Mouse (Mus musculus) lung, postnatal 0 days (tissue): ENCODE measurements around the gene Ntn5. TPM values are rescaled to one million over a fixed set of nuclear protein-coding genes. Genes with fewer than 3 reads are reported as not detected.

Source experiments
- ATAC-seq: fragments of 200-750 bp; cut with Nextera tagmentation; 2 replicates; pipeline ENCODE4 v1.8.0; 2017; ENCODE audit warnings: moderate library complexity
- DNase-seq: peaks from one replicate; pipeline ENCODE4 v3.0.0-alpha.2; 2016; ENCODE audit warnings: low spot score
- H3K27ac ChIP-seq: fragments of 300-500 bp; sonication (generic); 2 replicates; pipeline ENCODE4 v1.5.1; 2014; ENCODE audit warnings: antibody characterized with exemption, mild to moderate bottlenecking, low read length, mixed read lengths
- H3K27me3 ChIP-seq: fragments of 300-500 bp; sonication (generic); replicated peaks from 2 replicates; pipeline ENCODE4 v1.6.1; 2014; ENCODE audit warnings: low read length, mixed read lengths; ENCODE audit not compliant: insufficient read depth
- H3K36me3 ChIP-seq: fragments of 300-500 bp; sonication (generic); 2 replicates; pipeline ENCODE4 v1.6.1; 2014; ENCODE audit warnings: low read length, mixed read lengths; ENCODE audit not compliant: insufficient read depth
- H3K4me1 ChIP-seq: fragments of 300-500 bp; sonication (generic); 2 replicates; pipeline ENCODE4 v1.6.1; 2014; ENCODE audit warnings: antibody characterized with exemption, low read depth, low read length, mixed read lengths; ENCODE audit not compliant: insufficient read depth
- H3K4me2 ChIP-seq: fragments of 300-500 bp; sonication (generic); replicated peaks from 2 replicates; pipeline ENCODE4 v1.6.1; 2014; ENCODE audit warnings: low read depth, mild to moderate bottlenecking, low read length, moderate library complexity, mixed read lengths
- H3K4me3 ChIP-seq: fragments of 300-500 bp; sonication (generic); 2 replicates; pipeline ENCODE4 v1.5.1; 2014; ENCODE audit warnings: low read depth, low read length
- H3K9ac ChIP-seq: fragments of 300-500 bp; sonication (generic); replicated peaks from 2 replicates; pipeline ENCODE4 v1.6.1; 2014; ENCODE audit warnings: low read depth, mild to moderate bottlenecking
- H3K9me3 ChIP-seq: fragments of 300-500 bp; sonication (generic); 2 replicates; pipeline ENCODE4 v1.6.1; 2016; ENCODE audit warnings: low read length, mixed read lengths
- CTCF ChIP-seq: IDR thresholded peaks from 2 replicates; pipeline ENCODE4 v1.5.1; 2016; ENCODE audit warnings: antibody characterized with exemption, mild to moderate bottlenecking
- EP300 ChIP-seq: IDR thresholded peaks from 2 replicates; pipeline ENCODE4 v1.6.1; 2016; ENCODE audit warnings: antibody characterized with exemption, mild to moderate bottlenecking, control low read depth
- WGBS: fragments of 180-500 bp; shearing (Covaris S2); extraction: QIAGEN DNeasy Blood & Tissue Kit; methylation state at CpG from one replicate; pipeline ENCODE4 v1.1.7; 2014; 5-methylcytosine and 5-hydroxymethylcytosine counted together
- polyA plus RNA-seq: library from polyadenylated mRNA; unstranded; fragments of >200 nt; fragmentation: Nextera tagmentation; extraction: Ambion mirVana; gene quantifications from 2 replicates; pipeline ENCODE4 v1.2.1, GENCODE M21; 2015

Gene Ntn5
- polyA plus RNA-seq, 1 experiment from 2014 or later: 2.4 TPM

GRCm38 (mm10) chr7:45713881-45714520 is 30.2 kb downstream of the Ntn5 start:
- Histone ChIP-seq H3K4me1 (peaks cover 15% of the 10 kb centered on the region), H3K9ac (0 out of 2 replicates have a peak overlapping the region, but pooled peaks have one; percentile 75), H3K4me2 (peak overlapping the region; percentile 90), H3K27ac (peak overlapping the region; percentile 83; the same call in 1 of the 2 replicates), H3K27me3 (no peaks in the 10 kb centered on the region), H3K9me3 (no peaks in the 10 kb centered on the region), H3K4me3 (no peak overlapping the region), H3K36me3 (peaks cover 17% of the 10 kb centered on the region)
- ATAC-seq (no peak), DNase-seq (no peak)
- TF ChIP-seq EP300 (no peak), CTCF (no peak)
- 80% methylated on average over 6 of the region's 6 CpGs for WGBS

GRCm38 (mm10) chr7:45714630-45715089 is 30.8 kb downstream of the Ntn5 start:
- H3K27ac ChIP-seq: peak overlapping the region; percentile 83
- peak overlapping the region; percentile 75 for H3K9ac ChIP-seq
- H3K9me3 ChIP-seq: no peaks in the 10 kb centered on the region
- H3K27me3 ChIP-seq: no peaks in the 10 kb centered on the region
- DNase-seq: peak; percentile 86
- WGBS: 8% methylated on average over 14 of the region's 14 CpGs
- peak overlapping the region; percentile 58 for H3K4me3 ChIP-seq
- peak overlapping the region; percentile 90 for H3K4me2 ChIP-seq
- peaks cover 18% of the 10 kb centered on the region for H3K4me1 ChIP-seq
- TF ChIP-seq CTCF: no peak
- TF ChIP-seq EP300: peak; percentile 39; the same call in 1 of the 2 replicates
- H3K36me3 ChIP-seq: peaks cover 18% of the 10 kb centered on the region
- ATAC-seq: peak; percentile 51

- DNase-seq (peak; percentile 99), ATAC-seq (peak; percentile 91)
- WGBS: 6% methylated on average over 33 of the region's 34 CpGs
- H3K4me3 ChIP-seq: peak within 1 kb of the TSS; percentile 58
- no peaks in the 10 kb centered on the region for H3K27me3 ChIP-seq
- peak within 1 kb of the TSS; percentile 90 for H3K4me2 ChIP-seq
- H3K27ac ChIP-seq: peak within 1 kb of the TSS; percentile 83
- no peaks in the 10 kb centered on the region for H3K9me3 ChIP-seq
- TF ChIP-seq CTCF: no peak
- no peak for TF ChIP-seq EP300
- peaks cover 21% of the 10 kb centered on the region for H3K36me3 ChIP-seq
- peaks cover 18% of the 10 kb centered on the region for H3K4me1 ChIP-seq
- peak within 1 kb of the TSS; percentile 75 for H3K9ac ChIP-seq
These were observed 31.4 kb downstream of the Ntn5 start, which contains the start of gene Rpl18 for GRCm38 (mm10) chr7:45715090-45715708. Rpl18 (plus strand) TSS chr7:45715457.

GRCm38 (mm10) chr7:45715741-45716459 is 32.1 kb downstream of the Ntn5 start:
- peak overlapping the region; percentile 9; the same call in 1 of the 2 replicates for H3K4me3 ChIP-seq
- WGBS: 77% methylated on average over 19 of the region's 19 CpGs

GRCm38 (mm10) chr7:45716460-45716857 is 32.6 kb downstream of the Ntn5 start:
- peaks cover 13% of the 10 kb centered on the region for H3K36me3 ChIP-seq
- DNase-seq: no peak
- peaks cover 18% of the 10 kb centered on the region for H3K4me1 ChIP-seq
- WGBS: 84% methylated on average over 3 of the region's 3 CpGs
- H3K27ac ChIP-seq: 0 out of 2 replicates have a peak overlapping the region, but pooled peaks have one; percentile 15
- H3K4me3 ChIP-seq: 0 out of 2 replicates have a peak overlapping the region, but pooled peaks have one; percentile 14
- H3K4me2 ChIP-seq: peak overlapping the region; percentile 60
- H3K9me3 ChIP-seq: no peaks in the 10 kb centered on the region
- TF ChIP-seq EP300 (no peak), CTCF (no peak)
- no peaks in the 10 kb centered on the region for H3K27me3 ChIP-seq
- H3K9ac ChIP-seq: no peak overlapping the region
- no peak for ATAC-seq

More at GRCm38 (mm10) chr7:45715741-45716459, 32.1 kb downstream of the Ntn5 start:
- Histone ChIP-seq H3K4me2 (peak overlapping the region; percentile 60), H3K27ac (peak overlapping the region; percentile 69), H3K4me1 (peaks cover 18% of the 10 kb centered on the region), H3K9me3 (no peaks in the 10 kb centered on the region), H3K9ac (peak overlapping the region; percentile 26; the same call in 1 of the 2 replicates), H3K36me3 (peaks cover 14% of the 10 kb centered on the region), H3K27me3 (no peaks in the 10 kb centered on the region)
- TF ChIP-seq EP300 (no peak), CTCF (no peak)
- ATAC-seq: no peak
- DNase-seq: peak; percentile 44
